Mouse (Mus musculus): ENCODE measurements at regions not wholly inside any gene's neighbourhood (a gene's known extent, or its start where the extent isn't known, plus 50 kb on each side); places are given as distances from the start of the nearest gene placed in this dataset.

- no peak for DNase-seq (ENCODE audit: low spot score in 2 of 2)
Measured at GRCm38 (mm10) chr12:58901931-58902330, 109.9 kb downstream of the Sec23a start.

- DNase-seq (ENCODE audit: low spot score in 2 of 2) = no peak
Measured at GRCm38 (mm10) chr12:58875808-58876207, 136.0 kb downstream of the Sec23a start.

- DNase-seq (ENCODE audit: low spot score in 2 of 2) = no peak
Measured at GRCm38 (mm10) chr12:58872465-58872864, 139.4 kb downstream of the Sec23a start.

GRCm38 (mm10) chr12:58856498-58856897, 155.3 kb downstream of the Sec23a start:
- DNase-seq (ENCODE audit: low spot score in 2 of 2) = no peak

- DNase-seq (ENCODE audit: low spot score in 2 of 2) = no peak
Measured at GRCm38 (mm10) chr12:58851677-58852385, 160.0 kb downstream of the Sec23a start.

- DNase-seq (ENCODE audit: low spot score in 2 of 2) = no peak
Measured at GRCm38 (mm10) chr12:58829656-58830055, 182.2 kb downstream of the Sec23a start.

GRCm38 (mm10) chr12:58827864-58828263, 184.0 kb downstream of the Sec23a start:
- no peak for DNase-seq (ENCODE audit: low spot score in 2 of 2)

GRCm38 (mm10) chr12:58825139-58825921, 186.5 kb downstream of the Sec23a start:
- no peak for DNase-seq (ENCODE audit: low spot score in 2 of 2)

- no peak for DNase-seq (ENCODE audit: low spot score in 2 of 2)
Measured at GRCm38 (mm10) chr12:58822971-58823370, 188.8 kb downstream of the Sec23a start.

- DNase-seq (ENCODE audit: low spot score in 2 of 2) = no peak
Measured at GRCm38 (mm10) chr12:58804068-58804467, 207.7 kb downstream of the Sec23a start.

- peak; percentile 14 to 45 for DNase-seq (ENCODE audit: low spot score in 2 of 2)
Measured at GRCm38 (mm10) chr12:58802410-58802809, 209.4 kb downstream of the Sec23a start.

All from gastrocnemius, adult 8-10 months (tissue).